Mouse (Mus musculus): ENCODE measurements around the gene Otub1.

DNA sequence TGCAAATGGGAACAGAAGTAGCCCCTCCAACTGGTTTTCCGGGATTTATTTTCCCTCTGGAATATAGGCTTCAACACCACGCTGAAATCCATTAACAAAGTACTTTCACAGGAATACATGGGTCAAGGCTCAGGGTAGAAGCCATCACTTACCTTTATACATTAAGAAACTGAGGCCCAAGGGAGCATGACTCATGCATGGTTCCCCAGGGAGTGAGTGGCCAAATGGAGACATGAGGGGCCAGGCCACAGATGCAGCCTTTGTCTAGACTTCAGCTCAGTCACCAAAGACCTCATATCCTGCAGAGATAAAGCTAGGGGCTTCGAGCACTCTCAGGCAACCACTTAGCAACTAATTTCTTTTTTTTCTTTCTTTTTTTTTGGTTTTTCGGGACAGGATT lies 30.6 kb upstream of the Otub1 start:
- no peak for TF ChIP-seq CTCF (IDR thresholded peaks at IDR 0.05; ENCODE audit: low read depth)
- TF ChIP-seq EP300 (IDR thresholded peaks at IDR 0.05; ENCODE audit: low read depth): no peak
